Mouse (Mus musculus) spleen, adult 2 months (tissue): ENCODE results near the gene Zfp280b.

Experiments
- CTCF ChIP-seq: fragments of 200-500 bp; IDR thresholded peaks from 2 replicates; pipeline ENCODE4 v1.5.1; 2011; ENCODE audit warnings: mild to moderate bottlenecking, inconsistent platforms; ENCODE audit not compliant: insufficient read depth, insufficient read length, insufficient replicate concordance; ENCODE audit errors: extremely low read depth
- POLR2A ChIP-seq: fragments of 200-500 bp; IDR thresholded peaks from 2 replicates; pipeline ENCODE4 v1.6.1; 2011; ENCODE audit warnings: low read depth, low read length, inconsistent platforms

DNA sequence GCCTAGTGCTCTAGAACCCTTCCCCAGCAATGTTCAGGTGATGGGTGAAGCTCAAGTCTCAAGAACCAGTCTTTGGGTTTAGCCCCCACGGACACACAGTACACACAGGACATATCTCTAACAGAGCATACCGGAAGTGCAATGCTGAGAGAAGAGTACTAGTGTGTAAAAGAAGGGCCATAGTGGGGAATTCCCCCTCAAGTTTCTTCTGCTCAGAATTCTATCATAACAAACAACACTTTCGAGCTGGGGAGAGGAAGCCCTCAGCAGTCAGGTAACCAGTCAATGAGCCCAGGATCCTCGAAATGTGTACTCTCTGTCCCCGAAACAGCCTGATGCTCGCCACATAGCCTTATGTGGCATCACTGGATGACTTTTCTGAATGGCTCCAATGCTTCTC lies 26.1 kb upstream of the Zfp280b start:
- no peak for TF ChIP-seq POLR2A
- TF ChIP-seq CTCF = no peak
